Mouse (Mus musculus): ENCODE data around the gene Nfe2. TPM values are rescaled to one million over a fixed set of nuclear protein-coding genes. Genes with fewer than 3 reads are reported as not detected.

The Nfe2 gene
- polyA plus RNA-seq (2012; rRNA removed): 0.28 and 0.34 TPM in 2 replicates

- DNase-seq (ENCODE audit: low spot score): peak; percentile 53
Observed at GRCm38 (mm10) chr15:103257790-103258728, at the start of gene Nfe2. TSS of gene Nfe2 (minus strand) at chr15:103258403.

GRCm38 (mm10) chr15:103307125-103307524 is 48.9 kb upstream of the Nfe2 start:
- peak; percentile 76 for DNase-seq (ENCODE audit: low spot score)

- no peak for DNase-seq (ENCODE audit: low spot score)
Observed at GRCm38 (mm10) chr15:103305792-103306645, 47.8 kb upstream of the Nfe2 start.

- DNase-seq (ENCODE audit: low spot score): peak; percentile 84
Observed at GRCm38 (mm10) chr15:103305070-103305678, 47.0 kb upstream of the Nfe2 start.

- DNase-seq (ENCODE audit: low spot score): no peak
Observed at GRCm38 (mm10) chr15:103304616-103304969, 46.4 kb upstream of the Nfe2 start.

GRCm38 (mm10) chr15:103303916-103304615 is 45.9 kb upstream of the Nfe2 start:
- DNase-seq (ENCODE audit: low spot score): no peak

- DNase-seq (ENCODE audit: low spot score): no peak
Observed at GRCm38 (mm10) chr15:103302341-103303021, 44.3 kb upstream of the Nfe2 start.

GRCm38 (mm10) chr15:103301547-103302340 is 43.5 kb upstream of the Nfe2 start:
- no peak for DNase-seq (ENCODE audit: low spot score)

- no peak for DNase-seq (ENCODE audit: low spot score)
Observed at GRCm38 (mm10) chr15:103301046-103301445, 42.8 kb upstream of the Nfe2 start.

GRCm38 (mm10) chr15:103300560-103300959 is 42.4 kb upstream of the Nfe2 start:
- no peak for DNase-seq (ENCODE audit: low spot score)

- DNase-seq (ENCODE audit: low spot score): no peak
Observed at GRCm38 (mm10) chr15:103300067-103300471, 41.9 kb upstream of the Nfe2 start.

GRCm38 (mm10) chr15:103299644-103300043 is 41.4 kb upstream of the Nfe2 start:
- DNase-seq (ENCODE audit: low spot score): no peak

- no peak for DNase-seq (ENCODE audit: low spot score)
Observed at GRCm38 (mm10) chr15:103298861-103299616, 40.8 kb upstream of the Nfe2 start.

GRCm38 (mm10) chr15:103298026-103298425 is 39.8 kb upstream of the Nfe2 start:
- no peak for DNase-seq (ENCODE audit: low spot score)

GRCm38 (mm10) chr15:103297313-103297712 is 39.1 kb upstream of the Nfe2 start:
- DNase-seq (ENCODE audit: low spot score): no peak

- DNase-seq (ENCODE audit: low spot score): no peak
Observed at GRCm38 (mm10) chr15:103295851-103296250, 37.6 kb upstream of the Nfe2 start.

- no peak for DNase-seq (ENCODE audit: low spot score)
Observed at GRCm38 (mm10) chr15:103294649-103295048, 36.4 kb upstream of the Nfe2 start.

GRCm38 (mm10) chr15:103293375-103293774 is 35.2 kb upstream of the Nfe2 start:
- DNase-seq (ENCODE audit: low spot score): no peak

- no peak for DNase-seq (ENCODE audit: low spot score)
Observed at GRCm38 (mm10) chr15:103292673-103293345, 34.6 kb upstream of the Nfe2 start.
